Mouse (Mus musculus): ENCODE data around the gene Tssk6.

Gene Tssk6

GRCm38 (mm10) chr8:69887289-69888243 is 14.4 kb upstream of the Tssk6 start, which contains the start of gene Cilp2:
TSS of gene Cilp2 (minus strand) at chr8:69887687.
- no peak for DNase-seq

DNA sequence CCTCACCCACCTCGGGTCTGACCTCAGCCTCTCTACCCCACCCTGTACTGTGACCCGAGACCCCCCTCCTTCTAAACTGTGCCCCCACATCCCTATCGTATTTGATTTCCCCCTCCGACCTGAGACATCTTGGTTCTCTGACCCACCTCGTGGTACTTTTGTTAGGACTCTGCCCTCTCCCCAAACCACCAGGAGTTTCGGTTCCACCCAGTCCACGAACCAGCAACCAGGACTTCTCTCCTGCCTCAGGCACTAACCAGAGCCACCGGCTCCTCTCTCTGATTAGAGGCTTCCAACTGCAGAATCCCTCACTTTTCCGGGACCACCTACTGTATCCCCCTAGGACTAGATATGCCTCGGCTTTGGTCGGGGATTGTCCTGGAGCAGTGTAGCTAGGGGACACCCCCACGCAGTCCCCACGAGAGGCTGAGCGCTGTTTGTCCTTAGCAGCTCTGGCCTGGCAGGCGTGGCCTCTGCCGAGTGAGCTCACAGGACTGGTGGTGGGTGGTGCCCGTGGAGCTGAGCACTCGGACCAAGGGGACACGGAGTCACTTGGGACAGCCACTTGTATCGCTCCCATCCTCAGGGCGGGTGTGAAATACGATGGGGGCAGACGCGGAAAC is 13.6 kb upstream of the Tssk6 start:
- no peak for DNase-seq

DNA sequence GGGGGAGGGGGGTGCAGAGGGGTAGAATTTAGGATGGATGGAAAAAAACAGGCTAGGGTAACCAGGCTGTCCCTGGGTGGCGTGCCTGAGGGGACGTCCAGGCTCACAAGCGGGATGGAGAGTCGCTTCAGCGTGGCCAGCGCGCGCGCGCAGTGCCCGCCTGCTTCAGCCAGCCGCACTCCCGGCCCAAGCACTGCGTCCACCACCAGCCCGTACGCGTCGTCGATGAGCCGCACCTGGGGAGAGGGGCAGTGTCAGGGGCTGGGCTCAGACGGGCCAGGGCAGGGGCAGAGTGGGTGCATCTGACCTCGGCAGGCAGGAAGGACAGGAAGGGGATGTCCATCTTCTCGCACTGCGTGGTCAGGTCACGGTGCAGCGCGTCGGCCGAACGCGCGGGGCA is 13.1 kb upstream of the Tssk6 start:
- DNase-seq: no peak

GRCm38 (mm10) chr8:69890813-69891241 is 11.2 kb upstream of the Tssk6 start:
- peak; percentile 75 to 81 for DNase-seq

DNA sequence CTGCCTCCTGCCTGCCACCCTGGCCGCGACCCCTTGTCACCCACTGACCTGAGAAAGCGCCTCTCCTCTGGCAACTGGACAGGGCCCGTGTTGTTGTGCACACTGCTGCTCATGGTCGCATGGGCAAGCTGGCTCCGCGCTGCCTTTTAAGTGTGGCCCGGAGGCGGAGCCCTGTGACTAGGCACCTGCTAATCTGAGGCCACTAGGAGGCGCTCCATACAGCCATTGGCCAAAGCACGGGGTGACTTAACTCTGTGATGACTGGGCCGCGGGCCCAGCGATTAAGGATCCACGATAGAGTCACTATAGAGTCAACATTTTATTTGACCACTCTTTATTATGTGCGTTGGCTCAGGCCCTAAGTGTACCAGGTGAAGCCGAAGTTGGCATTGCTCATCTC is 8.1 kb upstream of the Tssk6 start:
- peak; percentile 62 to 88 for DNase-seq

- DNase-seq: no peak
These were observed 7.1 kb upstream of the Tssk6 start for GRCm38 (mm10) chr8:69894836-69895332.

- DNase-seq: no peak
These were observed 6.1 kb upstream of the Tssk6 start for GRCm38 (mm10) chr8:69895772-69896451.

GRCm38 (mm10) chr8:69897857-69898256 is 4.1 kb upstream of the Tssk6 start:
- no peak for DNase-seq

DNA sequence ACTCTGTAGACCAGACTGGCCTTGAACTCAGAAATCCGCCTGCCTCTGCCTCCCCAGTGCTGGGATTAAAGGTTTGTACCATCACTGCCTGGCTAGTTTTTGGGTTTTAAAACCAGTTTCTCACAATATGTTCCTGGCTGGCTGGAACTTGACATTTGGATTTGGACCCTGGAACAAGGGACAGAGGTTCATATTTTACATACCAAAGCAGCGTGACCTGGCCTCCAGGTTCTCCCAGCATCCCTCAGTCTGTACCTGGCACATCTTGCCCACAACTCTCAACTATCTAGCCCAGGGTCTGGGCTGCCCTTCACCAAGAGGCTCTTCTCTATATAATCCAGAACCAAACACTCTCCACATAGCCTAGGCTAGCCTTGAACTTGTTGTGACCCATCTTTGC is 2.1 kb upstream of the Tssk6 start:
- DNase-seq: no peak

- no peak for DNase-seq
These were observed 1.0 kb upstream of the Tssk6 start for GRCm38 (mm10) chr8:69900895-69901451.

DNA sequence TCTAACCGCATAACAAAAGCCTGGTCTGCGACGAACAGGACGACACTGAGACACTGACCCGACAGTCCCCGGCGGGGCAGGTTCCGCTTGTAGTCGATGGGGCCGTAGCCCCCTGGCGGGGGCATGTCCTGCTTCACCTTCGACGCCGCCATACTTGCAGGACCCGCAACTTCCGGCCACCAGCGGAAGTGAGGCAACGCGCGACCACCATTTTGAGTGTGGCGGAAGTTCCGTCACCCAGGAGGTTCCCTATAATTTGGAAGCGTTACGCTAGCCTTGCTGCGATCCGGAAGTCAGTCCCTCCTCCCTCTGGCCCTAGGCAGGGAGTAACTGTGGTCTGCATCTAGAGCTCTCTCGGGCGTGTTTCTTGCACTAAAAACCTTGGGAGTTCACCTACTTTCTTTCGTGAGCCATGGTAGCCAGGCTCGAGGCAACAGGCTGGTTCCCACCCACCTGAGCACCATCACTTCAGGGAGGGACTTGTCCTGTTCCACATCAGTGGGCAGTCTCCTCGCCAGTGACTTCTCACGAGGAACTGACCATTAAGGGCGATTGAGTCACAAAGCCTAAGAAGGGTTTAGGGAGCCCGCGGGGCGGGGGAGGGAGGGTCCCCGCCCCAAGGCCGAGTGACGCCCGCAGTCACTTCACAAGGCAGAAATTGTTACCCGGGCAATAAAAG is 361 bp upstream of the Tssk6 start:
- peak; percentile 98 to 99 for DNase-seq

DNA sequence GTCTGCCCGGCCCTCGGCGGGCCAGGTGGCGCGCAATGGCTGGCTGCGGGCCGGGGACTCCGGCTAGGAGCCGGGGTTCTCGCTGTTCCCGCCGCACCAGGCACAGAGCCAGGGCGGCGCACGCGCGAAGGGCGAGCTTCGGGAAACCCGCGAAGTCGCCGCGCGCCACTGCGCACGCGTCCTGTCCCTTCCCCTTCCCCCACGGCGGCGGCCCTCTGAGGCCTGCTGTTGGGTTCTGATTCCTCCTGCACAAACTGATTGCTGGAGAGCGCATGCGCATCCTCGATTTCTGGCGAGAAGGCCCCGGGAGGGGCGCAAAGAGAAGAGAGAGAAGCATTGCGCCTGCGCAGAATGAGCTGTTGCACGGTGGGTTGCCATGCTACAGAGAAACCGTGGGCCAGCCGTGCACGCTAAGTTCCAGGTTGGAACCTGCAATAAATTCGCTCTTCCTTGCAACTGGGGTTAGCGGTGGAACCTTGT is 1.1 kb downstream of the Tssk6 start:
- DNase-seq: peak; percentile 99

DNA sequence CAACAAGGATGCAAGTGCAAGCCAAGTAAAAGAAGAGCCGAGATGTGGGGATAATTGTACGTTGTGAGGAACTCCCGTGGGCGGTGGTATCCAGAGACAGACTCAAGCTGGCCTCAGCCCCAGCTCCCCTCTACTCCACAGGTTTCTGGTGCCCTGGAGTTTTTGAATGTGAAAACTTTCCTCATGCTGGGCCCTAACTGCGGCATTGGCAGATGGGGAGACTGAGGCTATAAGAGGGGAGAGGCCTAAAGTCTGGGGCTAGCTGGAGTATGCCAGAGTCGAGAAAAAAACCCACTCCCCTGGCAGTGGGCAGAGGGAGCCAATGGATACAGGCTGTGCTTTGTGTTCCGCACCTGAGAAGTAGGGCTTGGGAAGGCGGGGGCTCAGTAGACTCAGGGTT is 2.1 kb downstream of the Tssk6 start:
- no peak for DNase-seq

- DNase-seq: no peak
These were observed 4.3 kb downstream of the Tssk6 start for GRCm38 (mm10) chr8:69906260-69906659.

DNA sequence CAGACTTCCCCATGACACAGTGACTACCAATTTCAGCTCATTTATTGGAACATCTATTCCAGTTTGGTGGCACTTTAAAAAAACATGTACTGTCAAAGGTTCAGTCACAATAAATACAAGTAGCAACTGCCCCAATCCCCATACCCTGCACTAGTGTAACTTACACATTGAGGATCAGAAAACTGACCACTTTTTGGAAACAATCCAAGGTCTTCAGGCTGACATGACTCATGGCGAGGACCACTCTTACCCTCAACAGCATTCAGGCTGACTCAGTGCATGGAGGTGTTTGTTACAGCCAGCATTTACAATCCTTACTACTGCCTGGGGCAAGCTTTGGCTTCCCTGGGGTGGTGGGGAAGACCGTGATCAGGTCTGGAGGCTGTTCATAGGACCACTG is 5.1 kb downstream of the Tssk6 start:
- no peak for DNase-seq

- DNase-seq: no peak
These were observed 9.9 kb downstream of the Tssk6 start for GRCm38 (mm10) chr8:69911917-69912316.

DNA sequence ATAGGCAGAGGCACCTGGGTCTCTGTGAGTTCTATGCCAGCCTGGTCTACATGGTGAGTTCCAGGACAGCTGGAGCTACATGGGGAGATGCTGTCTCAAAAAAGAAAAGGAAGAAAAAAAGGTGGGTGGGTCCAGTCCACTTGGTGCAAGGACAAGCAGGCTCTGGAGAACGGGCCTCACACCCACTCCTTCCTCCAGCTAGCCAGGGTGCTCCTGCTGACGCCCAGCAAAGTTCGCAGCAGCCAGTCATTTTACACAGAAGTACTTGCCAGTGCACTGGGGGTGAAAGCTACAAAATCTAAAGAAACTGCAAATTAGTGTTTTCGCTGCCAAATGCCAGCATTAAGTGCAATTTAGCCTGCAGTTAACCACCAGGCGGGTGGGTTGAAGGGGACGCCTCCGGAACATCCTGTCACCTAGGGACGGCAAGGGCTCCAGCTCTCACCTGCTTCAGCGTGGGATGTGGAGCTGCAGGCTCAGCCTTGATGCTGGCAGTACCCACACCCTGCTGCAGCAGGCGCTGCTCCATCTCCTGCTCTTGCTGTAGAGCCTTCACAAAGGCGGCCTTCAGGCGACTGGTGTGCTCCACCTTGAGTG is 10.6 kb downstream of the Tssk6 start:
- DNase-seq: no peak

DNA sequence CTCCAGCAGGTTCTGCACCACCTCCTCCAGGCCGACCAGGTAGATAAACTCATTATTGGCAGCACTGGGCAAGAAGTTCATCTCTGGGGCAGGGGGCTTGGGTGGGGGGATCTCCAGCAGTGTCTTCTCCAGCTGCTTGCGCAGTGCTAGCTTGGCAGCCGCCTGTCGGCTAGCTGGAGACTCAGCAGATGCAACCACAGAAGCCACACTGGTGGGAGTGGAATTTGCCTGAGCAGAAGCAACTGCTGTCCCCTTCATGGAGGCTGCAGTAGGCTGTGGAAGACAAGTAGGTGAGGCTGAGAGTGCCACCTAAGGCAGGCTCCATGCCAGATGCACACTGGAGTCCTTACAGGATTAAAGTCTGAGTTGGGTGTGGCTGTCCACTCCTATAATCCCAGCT is 12.5 kb downstream of the Tssk6 start:
- DNase-seq: no peak

- no peak for DNase-seq
These were observed 13.8 kb downstream of the Tssk6 start for GRCm38 (mm10) chr8:69915748-69916147.

- DNase-seq: no peak
These were observed 16.5 kb downstream of the Tssk6 start for GRCm38 (mm10) chr8:69918506-69918905.

- DNase-seq: peak; percentile 91
These were observed 17.0 kb downstream of the Tssk6 start for GRCm38 (mm10) chr8:69919010-69919409.
